Mouse (Mus musculus) bone marrow, adult 2 months (tissue): ENCODE data around the gene Ccdc175.

ENCODE experiments used
- CTCF ChIP-seq: fragments of 200-500 bp; IDR thresholded peaks from 2 replicates; pipeline ENCODE4 v1.5.1; 2011; ENCODE audit warnings: low read length, control low read depth; ENCODE audit not compliant: control insufficient read depth, insufficient read depth
- POLR2A ChIP-seq: fragments of 200-500 bp; IDR thresholded peaks from 2 replicates; pipeline ENCODE4 v1.6.1; 2011; ENCODE audit warnings: low read depth, mild to moderate bottlenecking, control low read depth, low read length, borderline replicate concordance; ENCODE audit not compliant: control insufficient read depth

GRCm38 (mm10) chr12:72084261-72085023 is 100.4 kb downstream of the Ccdc175 start:
- no peak for TF ChIP-seq POLR2A
- no peak for TF ChIP-seq CTCF
